Mouse (Mus musculus) liver, embryonic 14.5 days (tissue): ENCODE data around the gene Polm. TPM values are rescaled to one million over a fixed set of nuclear protein-coding genes. Genes with fewer than 3 reads are reported as not detected.
"Not testable (repeated sequence)": the region's sequence is repeated elsewhere in the genome, so short reads cannot be mapped to it uniquely, and the experiment has no call there.

Source experiments
- ATAC-seq: fragments of 200-750 bp; cut with Nextera tagmentation; 2 replicates; pipeline ENCODE4 v1.8.0; 2017; ENCODE audit warnings: moderate number of reproducible peaks, mild to moderate bottlenecking, moderate library complexity; ENCODE audit not compliant: insufficient read depth
- DNase-seq, 3 experiments: peaks; one replicate each; pipeline ENCODE4 v3.0.0-alpha.2; 2012 to 2013; ENCODE audit warnings: low read depth in 3 of 3, low spot score in 3 of 3
- H3K27ac ChIP-seq: fragments of 300-500 bp; sonication (generic); 2 replicates; pipeline ENCODE4 v1.5.1; 2014; ENCODE audit warnings: moderate library complexity, mild to moderate bottlenecking, control low read depth, inconsistent platforms
- H3K27me3 ChIP-seq: fragments of 300-500 bp; sonication (generic); 2 replicates; pipeline ENCODE4 v1.6.1; 2014; ENCODE audit warnings: mild to moderate bottlenecking, low read length, moderate library complexity; ENCODE audit not compliant: control insufficient read depth, insufficient read depth
- H3K36me3 ChIP-seq: fragments of 300-500 bp; sonication (generic); replicated peaks from 2 replicates; pipeline ENCODE4 v1.6.1; 2014; ENCODE audit warnings: low read depth; ENCODE audit not compliant: control insufficient read depth, insufficient read depth
- H3K4me1 ChIP-seq, 2 experiments: fragments of 200-500 bp in 1 of 2; fragments of 300-500 bp in 1 of 2; sonication (generic) in 1 of 2; replicated peaks; 2 replicates each; pipeline ENCODE4 v1.6.1; 2012 to 2014; ENCODE audit warnings: antibody characterized with exemption in 1 of 2, inconsistent platforms in 1 of 2, low read length in 1 of 2; ENCODE audit not compliant: control insufficient read depth in 2 of 2, insufficient read depth in 2 of 2
- H3K4me2 ChIP-seq: fragments of 300-500 bp; sonication (generic); 2 replicates; pipeline ENCODE4 v1.6.1; 2014; ENCODE audit warnings: low read depth, mild to moderate bottlenecking, control low read depth, moderate library complexity
- H3K4me3 ChIP-seq, 2 experiments: fragments of 200-500 bp in 1 of 2; fragments of 300-500 bp in 1 of 2; sonication (generic) in 1 of 2; 2 replicates each; pipeline ENCODE4 v1.5.1; 2012 to 2014; ENCODE audit warnings: low read depth in 2 of 2, low read length in 2 of 2, mild to moderate bottlenecking in 2 of 2, control low read depth in 1 of 2, inconsistent platforms in 1 of 2, moderate library complexity in 1 of 2; ENCODE audit not compliant: insufficient read depth in 1 of 2
- H3K9ac ChIP-seq: fragments of 300-500 bp; sonication (generic); replicated peaks from 2 replicates; pipeline ENCODE4 v1.6.1; 2014; ENCODE audit warnings: mild to moderate bottlenecking, control low read depth, moderate library complexity
- H3K9me3 ChIP-seq: fragments of 300-500 bp; sonication (generic); 2 replicates; pipeline ENCODE4 v1.6.1; 2016; ENCODE audit warnings: low read length, mixed read lengths; ENCODE audit not compliant: control insufficient read depth
- CTCF ChIP-seq: IDR thresholded peaks from 2 replicates; pipeline ENCODE4 v1.5.1; 2016; ENCODE audit warnings: antibody characterized with exemption, low read depth, control low read depth
- EP300 ChIP-seq: IDR thresholded peaks from 2 replicates; pipeline ENCODE4 v1.6.1; 2016; ENCODE audit warnings: antibody characterized with exemption, low read depth
- WGBS: fragments of 180-500 bp; shearing (Covaris S2); extraction: QIAGEN DNeasy Blood & Tissue Kit; methylation state at CpG from one replicate; pipeline ENCODE4 v1.1.7; 2014; ENCODE audit not compliant: insufficient replicate concordance; 5-methylcytosine and 5-hydroxymethylcytosine counted together
- polyA plus RNA-seq, 2 experiments: library from polyadenylated mRNA; depleted of rRNA in 1 of 2; stranded (reverse) in 1 of 2; unstranded in 1 of 2; fragments of >200 nt; fragmentation: Nextera tagmentation in 1 of 2; extraction: Ambion mirVana in 1 of 2; gene quantifications; 2 replicates each; pipeline versions ENCODE4 v1.2.1 to v1.2.3; 2012 to 2014

Polm gene
- polyA plus RNA-seq, 2 experiments: 1.5 to 4.1 TPM

DNA sequence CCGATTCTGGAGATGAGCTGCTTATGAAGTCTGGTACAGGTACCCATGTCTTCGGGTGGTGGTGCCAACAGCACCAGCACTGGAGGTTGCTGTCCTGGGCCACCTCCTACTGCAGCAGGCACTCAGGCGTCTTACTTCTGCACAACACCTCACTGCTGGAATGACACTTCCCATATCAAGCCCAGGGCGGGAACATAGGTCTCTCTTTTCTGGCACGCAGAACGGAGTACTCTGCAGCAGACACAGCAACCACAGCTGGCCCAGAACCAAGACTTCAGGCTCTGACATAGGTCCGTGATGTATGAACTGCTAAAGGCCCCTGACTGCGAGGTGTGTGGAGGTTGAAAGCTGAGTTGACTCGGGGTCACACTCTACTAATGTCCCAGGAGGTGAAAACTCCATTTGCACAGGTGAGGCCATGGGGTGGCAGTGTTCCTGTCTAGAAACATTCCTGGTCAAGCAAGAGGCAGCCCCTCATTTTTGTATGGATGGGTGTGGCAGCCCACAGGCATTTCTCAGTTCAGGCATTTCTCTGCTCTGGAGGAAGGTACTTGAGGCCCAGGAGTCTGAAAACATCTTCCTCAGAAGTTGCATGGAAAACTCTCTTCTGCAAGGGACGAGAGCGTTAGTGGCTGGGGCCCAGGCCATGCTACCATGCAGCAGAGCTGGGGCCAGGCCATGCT, 9.2 kb downstream of the Polm start:
- no peak overlapping the region for H3K4me2 ChIP-seq
- H3K9me3 ChIP-seq: no peaks in the 10 kb centered on the region
- WGBS: 71% methylated on average over 11 of the region's 11 CpGs
- H3K36me3 ChIP-seq: no peaks in the 10 kb centered on the region
- no peaks in the 10 kb centered on the region for H3K27me3 ChIP-seq
- H3K27ac ChIP-seq: no peak overlapping the region
- H3K4me1 ChIP-seq: no peaks in the 10 kb centered on the region
- DNase-seq (no peak), ATAC-seq (no peak)
- H3K9ac ChIP-seq: no peak overlapping the region
- H3K4me3 ChIP-seq: no peak overlapping the region
- TF ChIP-seq EP300 (no peak), CTCF (no peak)

DNA sequence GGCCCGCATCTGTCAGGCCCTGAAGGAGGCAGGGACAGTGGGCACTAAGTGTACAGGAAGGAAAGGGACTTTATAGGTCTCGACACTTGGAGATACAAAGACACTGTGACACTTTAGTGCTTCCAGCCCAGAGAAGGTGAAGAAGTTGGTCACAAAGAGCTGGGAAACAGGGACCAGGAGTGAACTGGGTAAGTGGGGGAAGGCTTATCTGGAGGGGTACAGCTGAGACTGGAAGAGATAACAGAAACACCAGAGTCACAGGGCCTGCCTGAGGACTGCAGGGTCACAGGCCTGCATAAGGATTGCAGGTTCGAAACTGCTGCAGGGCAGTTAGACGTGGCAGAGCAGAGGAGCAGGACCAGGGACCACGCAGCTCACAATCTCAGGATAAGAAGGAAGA, 9.9 kb downstream of the Polm start:
- Histone ChIP-seq H3K27me3 (no peaks in the 10 kb centered on the region), H3K9ac (no peak overlapping the region), H3K4me2 (no peak overlapping the region), H3K27ac (no peak overlapping the region), H3K4me1 (no peaks in the 10 kb centered on the region), H3K9me3 (no peaks in the 10 kb centered on the region), H3K4me3 (no peak overlapping the region), H3K36me3 (no peaks in the 10 kb centered on the region)
- DNase-seq: no peak
- no peak for ATAC-seq
- TF ChIP-seq EP300 (no peak), CTCF (no peak)
- WGBS: 58% methylated on average over 5 of the region's 5 CpGs

DNA sequence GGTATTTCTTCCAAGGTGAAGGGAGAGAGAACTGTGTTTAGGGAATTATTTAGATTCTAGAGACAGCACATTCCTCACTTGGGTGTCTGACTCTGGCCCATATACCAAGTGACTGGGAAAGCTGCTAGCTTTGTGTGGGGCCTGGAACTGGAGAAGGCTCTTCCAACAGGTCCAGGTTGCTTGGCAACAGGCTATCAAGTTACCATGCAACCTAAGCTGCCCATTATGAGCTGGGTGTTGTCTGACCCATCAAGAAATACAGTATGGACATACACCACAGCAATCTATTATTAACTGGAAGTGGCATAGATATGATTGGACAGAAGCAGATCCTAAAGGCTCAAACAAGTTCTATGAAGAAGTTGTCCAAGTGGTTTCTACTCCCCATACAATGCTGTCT, 12.4 kb downstream of the Polm start:
- H3K9ac ChIP-seq: no peak overlapping the region
- no peak for TF ChIP-seq CTCF
- H3K4me2 ChIP-seq: no peak overlapping the region
- ATAC-seq (no peak), DNase-seq (no peak)
- H3K27ac ChIP-seq: no peak overlapping the region
- no peaks in the 10 kb centered on the region for H3K4me1 ChIP-seq
- H3K36me3 ChIP-seq: no peaks in the 10 kb centered on the region
- no peaks in the 10 kb centered on the region for H3K27me3 ChIP-seq
- H3K9me3 ChIP-seq: no peaks in the 10 kb centered on the region
- no peak overlapping the region for H3K4me3 ChIP-seq

DNA sequence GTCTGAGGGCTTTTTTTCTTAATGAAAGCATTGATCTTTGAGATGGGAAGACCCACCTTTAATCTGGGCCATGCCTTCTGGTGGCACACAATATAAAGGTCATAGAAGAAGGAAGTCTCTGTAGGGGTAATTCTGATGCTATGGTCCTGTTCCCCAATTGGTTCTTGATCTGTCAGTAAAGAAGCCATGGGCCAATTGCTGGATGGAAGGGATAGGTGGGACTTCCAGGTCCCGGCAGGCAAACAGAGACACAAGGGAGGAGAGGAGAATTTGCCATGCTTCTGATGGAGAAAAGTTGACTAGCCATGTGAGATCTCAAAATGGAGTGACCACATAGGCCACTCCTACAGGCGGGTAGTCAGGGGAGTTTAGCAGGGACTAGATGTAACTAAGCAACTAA, 18.6 kb downstream of the Polm start:
- no peaks in the 10 kb centered on the region for H3K9me3 ChIP-seq
- no peak overlapping the region for H3K27ac ChIP-seq
- no peak overlapping the region for H3K9ac ChIP-seq
- no peaks in the 10 kb centered on the region for H3K4me1 ChIP-seq
- no peaks in the 10 kb centered on the region for H3K36me3 ChIP-seq
- TF ChIP-seq CTCF (no peak), EP300 (no peak)
- H3K4me3 ChIP-seq: no peak overlapping the region
- H3K4me2 ChIP-seq: no peak overlapping the region
- WGBS: 38% methylated on average over 2 of the region's 2 CpGs
- ATAC-seq (no peak), DNase-seq (no peak)
- no peaks in the 10 kb centered on the region for H3K27me3 ChIP-seq

DNA sequence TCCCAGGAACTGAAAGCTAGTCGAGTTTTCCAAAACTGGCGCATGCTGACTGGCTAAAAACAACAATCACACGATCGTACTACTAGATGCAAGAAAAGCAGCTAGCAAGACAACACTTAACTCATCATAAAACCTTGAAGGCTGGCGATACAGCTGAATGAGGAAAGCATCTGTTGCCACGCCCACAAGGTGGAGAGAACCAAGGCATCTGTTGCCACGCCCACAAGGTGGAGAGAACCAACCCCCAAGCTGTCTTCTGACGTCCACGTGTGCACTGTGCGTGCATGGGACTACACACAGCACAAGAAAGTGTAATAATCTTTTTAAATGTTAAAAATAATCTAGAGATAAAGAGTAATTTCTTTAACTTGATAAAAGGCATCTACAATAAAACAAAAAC, 24.4 kb downstream of the Polm start:
- no peak overlapping the region for H3K4me2 ChIP-seq
- TF ChIP-seq CTCF: no peak
- no peak for TF ChIP-seq EP300
- no peak for ATAC-seq
- no peaks in the 10 kb centered on the region for H3K36me3 ChIP-seq
- H3K9ac ChIP-seq: no peak overlapping the region
- H3K27ac ChIP-seq: no peak overlapping the region
- DNase-seq: no peak
- WGBS: 58% methylated on average over 10 of the region's 10 CpGs
- H3K4me1 ChIP-seq: no peaks in the 10 kb centered on the region
- H3K9me3 ChIP-seq: no peaks in the 10 kb centered on the region
- no peaks in the 10 kb centered on the region for H3K27me3 ChIP-seq
- no peak overlapping the region for H3K4me3 ChIP-seq

DNA sequence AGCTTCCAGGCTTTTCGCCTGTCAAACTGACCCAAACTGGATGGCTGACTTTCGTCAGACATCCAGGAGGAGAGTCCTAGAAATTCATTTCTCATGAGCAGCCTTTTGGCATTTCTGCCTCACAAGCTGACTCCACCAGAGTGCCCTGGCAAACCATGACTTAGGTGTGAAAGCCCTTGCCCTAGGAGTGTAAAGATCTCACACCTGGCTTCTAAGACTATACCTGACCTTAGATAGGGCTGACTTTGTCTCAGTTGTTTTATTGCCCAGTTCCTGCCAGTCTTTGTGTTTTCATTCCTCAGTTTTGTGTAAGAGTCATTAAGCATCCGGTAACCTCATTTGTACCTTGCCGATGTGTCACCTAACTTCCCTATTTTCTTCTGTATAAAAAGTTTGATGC, 28.3 kb downstream of the Polm start:
- not testable (repeated sequence) for H3K9me3 ChIP-seq, H3K9ac ChIP-seq, ATAC-seq, H3K4me1 ChIP-seq, DNase-seq, H3K4me2 ChIP-seq, H3K27ac ChIP-seq, H3K36me3 ChIP-seq, H3K27me3 ChIP-seq, H3K4me3 ChIP-seq
- WGBS: 71% methylated on average over 4 of the region's 4 CpGs
